Mouse (Mus musculus) brain, embryonic 14.5 days (tissue): ENCODE results near the gene Adgrg5.

Experiments used
- CTCF ChIP-seq: fragments of 200-500 bp; IDR thresholded peaks from 2 replicates; pipeline ENCODE4 v1.5.1; 2012; ENCODE audit warnings: inconsistent platforms, mild to moderate bottlenecking, moderate library complexity, borderline replicate concordance; ENCODE audit not compliant: insufficient read depth, insufficient read length; ENCODE audit errors: extremely low read depth
- POLR2A ChIP-seq: fragments of 200-500 bp; IDR thresholded peaks from 2 replicates; pipeline ENCODE4 v1.6.1; 2012; ENCODE audit warnings: mild to moderate bottlenecking, inconsistent platforms, borderline replicate concordance; ENCODE audit not compliant: poor library complexity, insufficient read depth, insufficient read length, severe bottlenecking; ENCODE audit errors: extremely low read depth

GRCm38 (mm10) chr8:94992534-94992933 lies 69.0 kb downstream of the Adgrg5 start:
- no peak for TF ChIP-seq CTCF
- TF ChIP-seq POLR2A: no peak
